Mouse (Mus musculus) C2C12 (cell line): ENCODE data around the gene Palm2.

Experiments
- CTCF ChIP-seq: IDR thresholded peaks from one replicate; pipeline ENCODE4 v1.5.1; 2011; ENCODE audit not compliant: control insufficient read depth, insufficient read depth, insufficient read length
- FOSL1 ChIP-seq: IDR thresholded peaks from one replicate; pipeline ENCODE4 v1.8.0; 2011; ENCODE audit warnings: mild to moderate bottlenecking, low read length; ENCODE audit not compliant: poor library complexity, insufficient read depth, severe bottlenecking
- MAX ChIP-seq: IDR thresholded peaks from one replicate; pipeline ENCODE4 v1.6.1; 2011; ENCODE audit warnings: mild to moderate bottlenecking, control low read depth
- MYOG ChIP-seq: IDR thresholded peaks from one replicate; pipeline ENCODE4 v1.6.1; 2011; ENCODE audit not compliant: control insufficient read depth, insufficient read length; ENCODE audit errors: extremely low read depth

GRCm38 (mm10) chr4:57690001-57690400 is 256.0 kb downstream of the Palm2 start:
- TF ChIP-seq CTCF (no peak), FOSL1 (no peak), MAX (no peak), MYOG (no peak)
